Comparison of ENCODE assay signal across 9 mouse cellular contexts in genomic region chr8:3450670-3451069, GRCm38 (mm10). TPM values are rescaled to one million over a fixed set of nuclear protein-coding genes. Genes with fewer than 3 reads are reported as not detected.
DNase-seq lines count a peak whose midpoint lies in the region; ATAC-seq and TF ChIP-seq lines count a peak whose summit lies in the region.
"Had no signal": no experiment of that assay in that cellular context is flagged by ENCODE, and none has a peak within 500 bp of the region (broad histone marks: within the 10 kb centered on the region; RNA-seq: fewer than 3 reads in every experiment).

No protein-coding gene starts in this region.

- TF ChIP-seq POLR2A in heart, adult 2 months (IDR thresholded peaks at IDR 0.05; ENCODE audit: insufficient read depth, low read depth, low read length): no peak
- TF ChIP-seq POLR2A in lung, adult 2 months (IDR thresholded peaks at IDR 0.05; ENCODE audit: borderline replicate concordance, extremely low read depth, low read depth, low read length): no peak

- TF ChIP-seq CTCF in heart, adult 2 months (IDR thresholded peaks at IDR 0.05): peak; percentile 99
- peak; percentile 90 for TF ChIP-seq CTCF in lung, adult 2 months (IDR thresholded peaks at IDR 0.05; ENCODE audit: insufficient read depth, low read length)

- H3K79me2 ChIP-seq in heart, adult 2 months (replicated peaks; ENCODE audit: control insufficient read depth, insufficient read depth, low read length): no peaks in the 10 kb centered on the region

- no peak overlapping the region for H3K27ac ChIP-seq in heart, adult 2 months
- no peak overlapping the region for H3K27ac ChIP-seq in heart, embryonic 12.5 days (ENCODE audit: poor library complexity, severe bottlenecking)
- no peak overlapping the region for H3K27ac ChIP-seq in hindbrain, embryonic 14.5 days
- H3K27ac ChIP-seq in neural tube, embryonic 15.5 days (replicated peaks): no peak overlapping the region
- H3K27ac ChIP-seq: limb, embryonic 15.5 days had no signal

- no peaks in the 10 kb centered on the region for H3K9me3 ChIP-seq in heart, embryonic 12.5 days (replicated peaks)
- H3K9me3 ChIP-seq in hindbrain, embryonic 14.5 days (ENCODE audit: control insufficient read depth, low read length): no peaks in the 10 kb centered on the region
- H3K9me3 ChIP-seq in neural tube, embryonic 15.5 days (replicated peaks): no peaks in the 10 kb centered on the region
- H3K9me3 ChIP-seq: limb, embryonic 15.5 days had no signal

- no peaks in the 10 kb centered on the region for H3K36me3 ChIP-seq in heart, adult 2 months (ENCODE audit: control insufficient read depth, insufficient read depth, low read length)
- H3K36me3 ChIP-seq in heart, embryonic 12.5 days: peaks cover 91% of the 10 kb centered on the region
- H3K36me3 ChIP-seq in hindbrain, embryonic 14.5 days (replicated peaks; ENCODE audit: control insufficient read depth, insufficient read depth): peaks cover 78% of the 10 kb centered on the region
- peaks cover 87% of the 10 kb centered on the region for H3K36me3 ChIP-seq in neural tube, embryonic 15.5 days

- intact Hi-C loops in heart, adult 2 months (cut with DNase I): loop anchor here (1.0 kb wide), 1 partner anchor 92 kb away; no protein-coding TSS in a partner anchor

- no peaks in the 10 kb centered on the region for H3K4me1 ChIP-seq in heart, adult 2 months (ENCODE audit: control insufficient read depth, insufficient read depth, low read length)
- H3K4me1 ChIP-seq in heart, embryonic 12.5 days (replicated peaks): no peaks in the 10 kb centered on the region
- H3K4me1 ChIP-seq in hindbrain, embryonic 14.5 days (replicated peaks; ENCODE audit: control insufficient read depth, insufficient read depth, low read length): no peaks in the 10 kb centered on the region
- no peaks in the 10 kb centered on the region for H3K4me1 ChIP-seq in lung, adult 2 months (ENCODE audit: control insufficient read depth, insufficient read depth, low read length)
- no peaks in the 10 kb centered on the region for H3K4me1 ChIP-seq in neural tube, embryonic 15.5 days
- H3K4me1 ChIP-seq: limb, embryonic 15.5 days had no signal

- WGBS in heart, adult 2 months: 36% methylated on average over 5 of the region's 5 CpGs
- WGBS in heart, embryonic 12.5 days: 32% methylated on average over 5 of the region's 5 CpGs
- 33% methylated on average over 5 of the region's 5 CpGs for WGBS in hindbrain, embryonic 14.5 days
- 31% methylated on average over 5 of the region's 5 CpGs for WGBS in lung, adult 2 months
- 35% methylated on average over 5 of the region's 5 CpGs for WGBS in neural tube, embryonic 15.5 days

- DNase-seq in heart, adult 2 months: peak; percentile 52 to 69
- DNase-seq in B cell, adult 2 months: peak; percentile 68 to 75
- peak; percentile 75 for DNase-seq in adrenal gland, postnatal 10 days
- DNase-seq in embryo, embryonic 10.5 days (ENCODE audit: low spot score): peak; percentile 79
- DNase-seq in hindbrain, embryonic 14.5 days (ENCODE audit: low spot score): peak; percentile 71
- peak; percentile 47 for DNase-seq in lung, adult 2 months

- ATAC-seq in heart, embryonic 12.5 days (ENCODE audit: insufficient number of reproducible peaks, low FRiP score): no peak
- no peak for ATAC-seq in hindbrain, embryonic 14.5 days (ENCODE audit: low FRiP score)
- ATAC-seq in neural tube, embryonic 15.5 days (ENCODE audit: low FRiP score): peak; percentile 64; the same call in 1 of the 2 replicates

- no peak overlapping the region for H3K4me2 ChIP-seq in heart, embryonic 12.5 days
- H3K4me2 ChIP-seq in hindbrain, embryonic 14.5 days (replicated peaks): no peak overlapping the region
- no peak overlapping the region for H3K4me2 ChIP-seq in neural tube, embryonic 15.5 days
- H3K4me2 ChIP-seq: limb, embryonic 15.5 days had no signal

- H3K9ac ChIP-seq in heart, adult 2 months (ENCODE audit: low read depth, low read length): no peak overlapping the region
- no peak overlapping the region for H3K9ac ChIP-seq in heart, embryonic 12.5 days
- no peak overlapping the region for H3K9ac ChIP-seq in hindbrain, embryonic 14.5 days
- H3K9ac ChIP-seq in neural tube, embryonic 15.5 days (replicated peaks): no peak overlapping the region
- H3K9ac ChIP-seq: limb, embryonic 15.5 days had no signal

- no peaks in the 10 kb centered on the region for H3K27me3 ChIP-seq in heart, adult 2 months (ENCODE audit: control insufficient read depth, insufficient read depth, low read length)
- H3K27me3 ChIP-seq in heart, embryonic 12.5 days (replicated peaks): no peaks in the 10 kb centered on the region
- no peaks in the 10 kb centered on the region for H3K27me3 ChIP-seq in hindbrain, embryonic 14.5 days (ENCODE audit: control insufficient read depth, insufficient read depth, low read length)
- no peaks in the 10 kb centered on the region for H3K27me3 ChIP-seq in neural tube, embryonic 15.5 days (replicated peaks)
- H3K27me3 ChIP-seq: limb, embryonic 15.5 days had no signal

- H3K4me3 ChIP-seq in heart, adult 2 months: no peak overlapping the region
- no peak overlapping the region for H3K4me3 ChIP-seq in heart, embryonic 12.5 days
- H3K4me3 ChIP-seq in hindbrain, embryonic 14.5 days (replicated peaks; ENCODE audit: low read length): no peak overlapping the region
- no peak overlapping the region for H3K4me3 ChIP-seq in lung, adult 2 months (replicated peaks; ENCODE audit: extremely low read depth, low read depth, low read length)
- no peak overlapping the region for H3K4me3 ChIP-seq in neural tube, embryonic 15.5 days (replicated peaks)
- H3K4me3 ChIP-seq: limb, embryonic 15.5 days had no signal

- TF ChIP-seq EP300 in heart, adult 2 months (IDR thresholded peaks at IDR 0.05; ENCODE audit: insufficient read depth, low read depth, low read length): no peak

RNA-seq across cellular contexts. Expression of gene Pex11g, which starts 16.8 kb away (rescaled TPM):
- 1 to 10 TPM; 2.4 to 3.1 TPM for total RNA-seq in heart, adult 2 months (2021)
- polyA plus RNA-seq in heart, adult 2 months (2012; rRNA removed): 4.5 and 5.5 TPM in 2 replicates
- 4.9 and 5.1 TPM in 2 replicates for polyA plus RNA-seq in heart, embryonic 12.5 days (2016; fragmentation: Nextera tagmentation; extraction: Ambion mirVana)
- 10 to 100 TPM; 13.3 to 16.1 TPM for total RNA-seq in adrenal gland, postnatal 10 days (2021)
- polyA plus RNA-seq in hindbrain, embryonic 14.5 days (2014; fragmentation: Nextera tagmentation; extraction: Ambion mirVana): 2.3 and 3.2 TPM in 2 replicates
- 7.6 and 7.7 TPM in 2 replicates for polyA plus RNA-seq in lung, adult 2 months (2012; rRNA removed)
- polyA plus RNA-seq in neural tube, embryonic 15.5 days (2015; fragmentation: Nextera tagmentation; extraction: Ambion mirVana): 4.0 and 5.7 TPM in 2 replicates

RNA-seq across cellular contexts. Expression of gene Tex45, which starts 20.0 kb away (rescaled TPM):
- total RNA-seq in heart, adult 2 months (2021): under 1 TPM in 1 of 2 experiments, not detected in 1; 0.14 TPM
- 0.12 TPM in 1 of 2 replicates, not detected in the other for polyA plus RNA-seq in heart, adult 2 months (2012; rRNA removed)
- not detected in 2 replicates for polyA plus RNA-seq in heart, embryonic 12.5 days (2016; fragmentation: Nextera tagmentation; extraction: Ambion mirVana)
- total RNA-seq in adrenal gland, postnatal 10 days (2021): under 1 TPM in 1 of 2 experiments, not detected in 1; 0.27 TPM
- 0.35 and 0.39 TPM in 2 replicates for polyA plus RNA-seq in hindbrain, embryonic 14.5 days (2014; fragmentation: Nextera tagmentation; extraction: Ambion mirVana)
- polyA plus RNA-seq in lung, adult 2 months (2012; rRNA removed): 0.14 and 0.24 TPM in 2 replicates
- polyA plus RNA-seq in neural tube, embryonic 15.5 days (2015; fragmentation: Nextera tagmentation; extraction: Ambion mirVana): 0.50 and 0.61 TPM in 2 replicates
- polyA plus RNA-seq: limb, embryonic 15.5 days had no signal

RNA-seq across cellular contexts. Expression of gene Zfp358, which starts 42.3 kb away (rescaled TPM):
- total RNA-seq in heart, adult 2 months (2021): 10 to 100 TPM; 24.9 to 30.7 TPM
- polyA plus RNA-seq in heart, adult 2 months (2012; rRNA removed): 51.3 and 53.9 TPM in 2 replicates
- 34.2 and 36.2 TPM in 2 replicates for polyA plus RNA-seq in heart, embryonic 12.5 days (2016; fragmentation: Nextera tagmentation; extraction: Ambion mirVana)
- 10 to 100 TPM; 23.9 to 25.3 TPM for total RNA-seq in adrenal gland, postnatal 10 days (2021)
- 34.5 and 41.2 TPM in 2 replicates for polyA plus RNA-seq in hindbrain, embryonic 14.5 days (2014; fragmentation: Nextera tagmentation; extraction: Ambion mirVana)
- 78.5 TPM in 2 replicates for polyA plus RNA-seq in lung, adult 2 months (2012; rRNA removed)
- 62.7 and 64.3 TPM in 2 replicates for polyA plus RNA-seq in neural tube, embryonic 15.5 days (2015; fragmentation: Nextera tagmentation; extraction: Ambion mirVana)

RNA-seq across cellular contexts. Expression of gene Mcoln1, which starts 49.6 kb away (rescaled TPM):
- 10 to 100 TPM; 20.6 to 23.1 TPM for total RNA-seq in heart, adult 2 months (2021)
- 86.9 and 123 TPM in 2 replicates for polyA plus RNA-seq in heart, adult 2 months (2012; rRNA removed)
- polyA plus RNA-seq in heart, embryonic 12.5 days (2016; fragmentation: Nextera tagmentation; extraction: Ambion mirVana): 52.7 and 53.5 TPM in 2 replicates
- total RNA-seq in adrenal gland, postnatal 10 days (2021): 10 to 100 TPM; 30.2 to 37.6 TPM
- 70.0 and 86.0 TPM in 2 replicates for polyA plus RNA-seq in hindbrain, embryonic 14.5 days (2014; fragmentation: Nextera tagmentation; extraction: Ambion mirVana)
- polyA plus RNA-seq in lung, adult 2 months (2012; rRNA removed): 286 and 410 TPM in 2 replicates
- polyA plus RNA-seq in neural tube, embryonic 15.5 days (2015; fragmentation: Nextera tagmentation; extraction: Ambion mirVana): 97.7 and 106 TPM in 2 replicates

RNA-seq across cellular contexts. Expression of gene Arhgef18, which starts 57.9 kb away (rescaled TPM):
- 10 to 100 TPM; 18.7 to 20.4 TPM for total RNA-seq in heart, adult 2 months (2021)
- polyA plus RNA-seq in heart, adult 2 months (2012; rRNA removed): 12.3 and 15.3 TPM in 2 replicates
- 7.1 and 8.2 TPM in 2 replicates for polyA plus RNA-seq in heart, embryonic 12.5 days (2016; fragmentation: Nextera tagmentation; extraction: Ambion mirVana)
- 10 to 100 TPM; 27.4 to 36.5 TPM for total RNA-seq in adrenal gland, postnatal 10 days (2021)
- polyA plus RNA-seq in hindbrain, embryonic 14.5 days (2014; fragmentation: Nextera tagmentation; extraction: Ambion mirVana): 12.6 TPM in 2 replicates
- polyA plus RNA-seq in lung, adult 2 months (2012; rRNA removed): 68.7 and 87.9 TPM in 2 replicates
- polyA plus RNA-seq in neural tube, embryonic 15.5 days (2015; fragmentation: Nextera tagmentation; extraction: Ambion mirVana): 8.1 and 9.5 TPM in 2 replicates
